Mouse (Mus musculus) ES-E14 (cell line): ENCODE results near the gene Tas1r2.

Source experiments
- HCFC1 ChIP-seq: IDR thresholded peaks from 2 replicates; pipeline ENCODE4 v1.6.1; 2012; ENCODE audit warnings: low read length, inconsistent platforms, borderline replicate concordance; ENCODE audit not compliant: insufficient read depth
- MAFK ChIP-seq: IDR thresholded peaks from 2 replicates; pipeline ENCODE4 v1.6.1; 2014; ENCODE audit warnings: mild to moderate bottlenecking, low read depth, low read length, inconsistent platforms; ENCODE audit not compliant: insufficient read depth

- no peak for TF ChIP-seq MAFK
- no peak for TF ChIP-seq HCFC1
These were observed 44.4 kb downstream of the Tas1r2 start for GRCm38 (mm10) chr4:139697755-139698154.
